Mouse (Mus musculus) ES-Bruce4 (cell line): ENCODE measurements around the gene Bcr. TPM values are rescaled to one million over a fixed set of nuclear protein-coding genes. Genes with fewer than 3 reads are reported as not detected.
A peak's percentile ranks its signal among the peaks of the same experiment; 100 is the strongest.

Experiments
- H3K27ac ChIP-seq: 2 replicates; pipeline ENCODE4 v1.5.1; 2012; ENCODE audit warnings: low read length, inconsistent platforms; ENCODE audit not compliant: insufficient read depth
- H3K27me3 ChIP-seq: 2 replicates; pipeline ENCODE4 v1.6.1; 2012; ENCODE audit warnings: mild to moderate bottlenecking, low read length, inconsistent platforms; ENCODE audit not compliant: control insufficient read depth, poor library complexity, insufficient read depth, severe bottlenecking
- H3K36me3 ChIP-seq: 2 replicates; pipeline ENCODE4 v1.6.1; 2012; ENCODE audit warnings: inconsistent platforms, mild to moderate bottlenecking, low read length, moderate library complexity; ENCODE audit not compliant: control insufficient read depth, poor library complexity, insufficient read depth, severe bottlenecking
- H3K4me1 ChIP-seq: one replicate; pipeline ENCODE4 v1.8.1; 2011; ENCODE audit warnings: low read length; ENCODE audit not compliant: control insufficient read depth, insufficient read depth
- H3K4me3 ChIP-seq: 2 replicates; pipeline ENCODE4 v1.5.1; 2011; ENCODE audit warnings: low read depth, mild to moderate bottlenecking, low read length
- H3K9ac ChIP-seq: 2 replicates; pipeline ENCODE4 v1.6.1; 2012; ENCODE audit warnings: low read depth, mild to moderate bottlenecking, inconsistent platforms; ENCODE audit not compliant: poor library complexity, severe bottlenecking
- H3K9me3 ChIP-seq: replicated peaks from 2 replicates; pipeline ENCODE4 v1.6.1; 2012; ENCODE audit warnings: mild to moderate bottlenecking, low read length, inconsistent platforms; ENCODE audit not compliant: control insufficient read depth, poor library complexity, insufficient read depth, severe bottlenecking
- CTCF ChIP-seq: IDR thresholded peaks from one replicate; pipeline ENCODE4 v1.8.1; 2011; ENCODE audit warnings: low read depth, low read length
- EP300 ChIP-seq: IDR thresholded peaks from 2 replicates; pipeline ENCODE4 v1.6.1; 2011; ENCODE audit warnings: low read depth, low read length; ENCODE audit not compliant: insufficient read depth
- POLR2A ChIP-seq: IDR thresholded peaks from one replicate; pipeline ENCODE4 v1.8.1; 2011; ENCODE audit warnings: low read length; ENCODE audit not compliant: insufficient read depth
- polyA plus RNA-seq: library from polyadenylated mRNA; stranded (reverse); fragments of >200 nt; gene quantifications from 2 replicates; pipeline ENCODE4 v1.2.4, GENCODE M21; 2011; ENCODE audit warnings: low read depth; ENCODE audit not compliant: missing spikeins, insufficient read depth, insufficient read length

Bcr gene
- polyA plus RNA-seq, 1 experiment = 22.9 TPM

GRCm38 (mm10) chr10:75212981-75213380 lies 152.6 kb downstream of the Bcr start:
- Histone ChIP-seq H3K27ac (no peak overlapping the region), H3K27me3 (no peaks in the 10 kb centered on the region), H3K9me3 (no peaks in the 10 kb centered on the region), H3K4me3 (peak overlapping the region; percentile 58), H3K9ac (peak overlapping the region; percentile 93), H3K4me1 (peaks cover 1% of the 10 kb centered on the region), H3K36me3 (no peaks in the 10 kb centered on the region)
- TF ChIP-seq CTCF (no peak), POLR2A (no peak), EP300 (no peak)

- H3K4me3 ChIP-seq = no peak overlapping the region
- H3K4me1 ChIP-seq = no peaks in the 10 kb centered on the region
- H3K9me3 ChIP-seq = no peaks in the 10 kb centered on the region
- no peaks in the 10 kb centered on the region for H3K27me3 ChIP-seq
- no peak overlapping the region for H3K27ac ChIP-seq
- H3K36me3 ChIP-seq = no peaks in the 10 kb centered on the region
- H3K9ac ChIP-seq = no peak overlapping the region
- TF ChIP-seq POLR2A (no peak), EP300 (no peak)
These were observed 160.3 kb downstream of the Bcr start for GRCm38 (mm10) chr10:75220722-75221121.

- Histone ChIP-seq H3K9me3 (no peaks in the 10 kb centered on the region), H3K36me3 (no peaks in the 10 kb centered on the region), H3K9ac (no peak overlapping the region), H3K4me3 (no peak overlapping the region), H3K4me1 (no peaks in the 10 kb centered on the region), H3K27me3 (no peaks in the 10 kb centered on the region), H3K27ac (no peak overlapping the region)
- TF ChIP-seq EP300 (no peak), POLR2A (no peak), CTCF (no peak)
These were observed 161.7 kb downstream of the Bcr start for GRCm38 (mm10) chr10:75221936-75222610.

DNA sequence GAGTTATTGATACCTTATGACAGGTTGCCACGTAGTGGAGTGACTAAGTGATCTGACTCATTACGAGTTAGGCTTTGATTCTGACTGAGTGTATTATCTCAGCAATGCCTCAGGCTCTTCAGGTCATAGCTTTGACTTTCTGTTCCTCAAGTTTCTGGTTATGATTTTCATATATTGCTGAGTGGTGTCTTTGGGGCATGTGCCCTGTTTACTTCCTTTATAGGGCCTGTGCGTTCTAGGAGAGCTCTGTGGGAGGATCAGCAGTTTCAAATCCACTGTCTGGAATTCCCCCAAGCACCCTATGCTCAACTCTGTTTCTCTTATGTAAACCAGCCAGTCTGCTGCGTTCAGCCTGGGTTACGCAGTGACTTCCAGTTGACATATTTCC lies 162.2 kb downstream of the Bcr start:
- H3K27ac ChIP-seq = no peak overlapping the region
- H3K9me3 ChIP-seq = no peaks in the 10 kb centered on the region
- no peaks in the 10 kb centered on the region for H3K4me1 ChIP-seq
- H3K4me3 ChIP-seq = no peak overlapping the region
- H3K36me3 ChIP-seq = no peaks in the 10 kb centered on the region
- H3K9ac ChIP-seq = no peak overlapping the region
- H3K27me3 ChIP-seq = no peaks in the 10 kb centered on the region
- no peak for TF ChIP-seq POLR2A
- no peak for TF ChIP-seq EP300
- TF ChIP-seq CTCF = no peak

GRCm38 (mm10) chr10:75224154-75224553 lies 163.8 kb downstream of the Bcr start:
- Histone ChIP-seq H3K9me3 (no peaks in the 10 kb centered on the region), H3K27me3 (no peaks in the 10 kb centered on the region), H3K4me3 (no peak overlapping the region), H3K9ac (no peak overlapping the region), H3K36me3 (no peaks in the 10 kb centered on the region), H3K4me1 (no peaks in the 10 kb centered on the region), H3K27ac (no peak overlapping the region)
- no peak for TF ChIP-seq EP300
- TF ChIP-seq CTCF = no peak
- TF ChIP-seq POLR2A = no peak

DNA sequence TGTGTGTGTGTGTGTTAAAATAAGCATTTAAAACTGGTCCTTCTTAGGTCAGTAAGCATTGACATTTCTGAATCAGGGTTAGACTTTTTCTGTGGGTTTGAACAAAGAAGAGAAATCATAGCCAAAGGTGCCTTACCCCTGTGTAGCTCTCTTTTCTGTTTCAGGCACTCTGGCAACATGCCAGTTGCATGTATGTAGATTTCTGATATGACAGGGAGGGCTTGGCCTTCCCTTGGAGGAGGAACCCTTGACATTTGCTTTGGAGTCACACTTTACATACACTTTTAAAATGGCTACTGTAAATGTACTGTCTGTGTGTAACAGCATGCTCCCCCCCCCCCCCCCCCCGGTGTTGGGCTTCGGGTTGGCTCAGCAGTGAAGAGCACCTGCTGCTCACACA lies 164.2 kb downstream of the Bcr start:
- H3K4me3 ChIP-seq = no peak overlapping the region
- no peaks in the 10 kb centered on the region for H3K27me3 ChIP-seq
- H3K36me3 ChIP-seq = no peaks in the 10 kb centered on the region
- H3K4me1 ChIP-seq = peaks cover 3% of the 10 kb centered on the region
- no peak overlapping the region for H3K27ac ChIP-seq
- TF ChIP-seq EP300 = no peak
- no peak for TF ChIP-seq POLR2A
- TF ChIP-seq CTCF = no peak
- no peaks in the 10 kb centered on the region for H3K9me3 ChIP-seq
- H3K9ac ChIP-seq = no peak overlapping the region
